Mouse (Mus musculus): ENCODE measurements around the gene Plscr3. TPM values are rescaled to one million over a fixed set of nuclear protein-coding genes. Genes with fewer than 3 reads are reported as not detected.
A peak's percentile ranks its signal among the peaks of the same experiment; 100 is the strongest.

Plscr3 gene
- polyA plus RNA-seq, 1 experiment = 128 TPM

GRCm38 (mm10) chr11:69900471-69901405 is 54.6 kb downstream of the Plscr3 start, which contains the start of the genes 2810408A11Rik and Neurl4:
Gene 2810408A11Rik (minus strand): TSS chr11:69900987.
Gene Neurl4 (plus strand): TSS chr11:69901072.
- Histone ChIP-seq H3K4me1 (ENCODE audit: control insufficient read depth, insufficient read depth, low read length) (no peaks in the 10 kb centered on the region), H3K27ac (ENCODE audit: insufficient read depth, low read length) (peak within 1 kb of the TSS; percentile 94), H3K4me3 (ENCODE audit: insufficient read depth, low read length) (peak within 1 kb of the TSS; percentile 85)
- TF ChIP-seq CTCF (IDR thresholded peaks at IDR 0.05; ENCODE audit: borderline replicate concordance, insufficient read depth, low read length) = no peak
- peak; percentile 93 for TF ChIP-seq POLR2A (IDR thresholded peaks at IDR 0.05; ENCODE audit: low read depth, low read length)

GRCm38 (mm10) chr11:69901406-69901846 is 55.2 kb downstream of the Plscr3 start:
- peak overlapping the region; percentile 70 for H3K4me3 ChIP-seq (ENCODE audit: insufficient read depth, low read length)
- TF ChIP-seq POLR2A (IDR thresholded peaks at IDR 0.05; ENCODE audit: low read depth, low read length) (peak; percentile 63), CTCF (IDR thresholded peaks at IDR 0.05; ENCODE audit: borderline replicate concordance, insufficient read depth, low read length) (no peak)
- H3K27ac ChIP-seq (ENCODE audit: insufficient read depth, low read length) = peak overlapping the region; percentile 94
- H3K4me1 ChIP-seq (ENCODE audit: control insufficient read depth, insufficient read depth, low read length) = no peaks in the 10 kb centered on the region

Other genes with a start within 250 kb of the Plscr3 start
- 0.58 and 2.7 TPM in 2 replicates for gene Atp1b2, start 240.4 kb upstream of the Plscr3 start, polyA plus RNA-seq (2011; ENCODE audit: insufficient read length, low read depth, missing spikeins)
- gene Shbg, start 228.5 kb upstream of the Plscr3 start, polyA plus RNA-seq (2011; ENCODE audit: insufficient read length, low read depth, missing spikeins) = not detected in 2 replicates
- 11.7 and 13.6 TPM in 2 replicates for gene Sat2, start 224.4 kb upstream of the Plscr3 start, polyA plus RNA-seq (2011; ENCODE audit: insufficient read length, low read depth, missing spikeins)
- gene Fxr2, start 213.4 kb upstream of the Plscr3 start, polyA plus RNA-seq (2011; ENCODE audit: insufficient read length, low read depth, missing spikeins) = 63.5 and 71.7 TPM in 2 replicates
- not detected in 2 replicates for gene Sox15, start 191.1 kb upstream of the Plscr3 start, polyA plus RNA-seq (2011; ENCODE audit: insufficient read length, low read depth, missing spikeins)
- gene Mpdu1, start 183.7 kb upstream of the Plscr3 start, polyA plus RNA-seq (2011; ENCODE audit: insufficient read length, low read depth, missing spikeins) = 45.2 and 47.8 TPM in 2 replicates
- gene Cd68, start 180.2 kb upstream of the Plscr3 start, polyA plus RNA-seq (2011; ENCODE audit: insufficient read length, low read depth, missing spikeins) = 4.9 and 8.6 TPM in 2 replicates
- 717 and 781 TPM in 2 replicates for gene Eif4a1, start 174.0 kb upstream of the Plscr3 start, polyA plus RNA-seq (2011; ENCODE audit: insufficient read length, low read depth, missing spikeins)
- 117 and 187 TPM in 2 replicates for gene Senp3, start 164.3 kb upstream of the Plscr3 start, polyA plus RNA-seq (2011; ENCODE audit: insufficient read length, low read depth, missing spikeins)
- 0.85 and 1.5 TPM in 2 replicates for gene Tnfsf13, start 160.6 kb upstream of the Plscr3 start, polyA plus RNA-seq (2011; ENCODE audit: insufficient read length, low read depth, missing spikeins)
- gene Tnfsf12, start 150.5 kb upstream of the Plscr3 start, polyA plus RNA-seq (2011; ENCODE audit: insufficient read length, low read depth, missing spikeins) = 20.0 and 25.5 TPM in 2 replicates
- gene Tnfsfm13, start 150.3 kb upstream of the Plscr3 start, polyA plus RNA-seq (2011; ENCODE audit: insufficient read length, low read depth, missing spikeins) = 3.0 and 4.4 TPM in 2 replicates
- 82.6 and 90.9 TPM in 2 replicates for gene Polr2a, start 87.7 kb upstream of the Plscr3 start, polyA plus RNA-seq (2011; ENCODE audit: insufficient read length, low read depth, missing spikeins)
- not detected in 2 replicates for gene Slc35g3, start 84.4 kb upstream of the Plscr3 start, polyA plus RNA-seq (2011; ENCODE audit: insufficient read length, low read depth, missing spikeins)
- 22.6 and 28.5 TPM in 2 replicates for gene Zbtb4, start 80.5 kb upstream of the Plscr3 start, polyA plus RNA-seq (2011; ENCODE audit: insufficient read length, low read depth, missing spikeins)
- 4.6 and 7.2 TPM in 2 replicates for gene Chrnb1, start 50.4 kb upstream of the Plscr3 start, polyA plus RNA-seq (2011; ENCODE audit: insufficient read length, low read depth, missing spikeins)
- gene Fgf11, start 44.5 kb upstream of the Plscr3 start, polyA plus RNA-seq (2011; ENCODE audit: insufficient read length, low read depth, missing spikeins) = 1.1 and 2.5 TPM in 2 replicates
- gene Tmem102, start 40.8 kb upstream of the Plscr3 start, polyA plus RNA-seq (2011; ENCODE audit: insufficient read length, low read depth, missing spikeins) = not detected in 2 replicates
- gene Gm39566, start 31.1 kb upstream of the Plscr3 start, polyA plus RNA-seq (2011; ENCODE audit: insufficient read length, low read depth, missing spikeins) = not detected in 2 replicates
- gene Spem2, start 27.9 kb upstream of the Plscr3 start, polyA plus RNA-seq (2011; ENCODE audit: insufficient read length, low read depth, missing spikeins) = not detected in 2 replicates
- not detected in 2 replicates for gene Spem1, start 24.2 kb upstream of the Plscr3 start, polyA plus RNA-seq (2011; ENCODE audit: insufficient read length, low read depth, missing spikeins)
- gene Nlgn2, start 8.6 kb upstream of the Plscr3 start, polyA plus RNA-seq (2011; ENCODE audit: insufficient read length, low read depth, missing spikeins) = 33.8 and 42.0 TPM in 2 replicates
- gene Tmem256, start 7.9 kb upstream of the Plscr3 start, polyA plus RNA-seq (2011; ENCODE audit: insufficient read length, low read depth, missing spikeins) = 72.1 and 94.8 TPM in 2 replicates
- gene Tnk1, start 12.4 kb downstream of the Plscr3 start, polyA plus RNA-seq (2011; ENCODE audit: insufficient read length, low read depth, missing spikeins) = not detected in 2 replicates
- not detected in 2 replicates for gene Tmem95, start 31.6 kb downstream of the Plscr3 start, polyA plus RNA-seq (2011; ENCODE audit: insufficient read length, low read depth, missing spikeins)
- 20.7 and 26.0 TPM in 2 replicates for gene Kctd11, start 35.0 kb downstream of the Plscr3 start, polyA plus RNA-seq (2011; ENCODE audit: insufficient read length, low read depth, missing spikeins)
- gene Acap1, start 49.2 kb downstream of the Plscr3 start, polyA plus RNA-seq (2011; ENCODE audit: insufficient read length, low read depth, missing spikeins) = not detected in 2 replicates
- gene 2810408A11Rik, start 54.6 kb downstream of the Plscr3 start, polyA plus RNA-seq (2011; ENCODE audit: insufficient read length, low read depth, missing spikeins) = 3.5 and 4.9 TPM in 2 replicates
- gene Neurl4, start 54.7 kb downstream of the Plscr3 start, polyA plus RNA-seq (2011; ENCODE audit: insufficient read length, low read depth, missing spikeins) = 30.8 and 31.8 TPM in 2 replicates
- 24.1 and 27.8 TPM in 2 replicates for gene Gps2, start 67.5 kb downstream of the Plscr3 start, polyA plus RNA-seq (2011; ENCODE audit: insufficient read length, low read depth, missing spikeins)
- gene Eif5a, start 75.6 kb downstream of the Plscr3 start, polyA plus RNA-seq (2011; ENCODE audit: insufficient read length, low read depth, missing spikeins) = 725 and 764 TPM in 2 replicates
- not detected in 2 replicates for gene Ybx2, start 89.4 kb downstream of the Plscr3 start, polyA plus RNA-seq (2011; ENCODE audit: insufficient read length, low read depth, missing spikeins)
- 2.3 and 2.7 TPM in 2 replicates for gene Slc2a4, start 101.8 kb downstream of the Plscr3 start, polyA plus RNA-seq (2011; ENCODE audit: insufficient read length, low read depth, missing spikeins)
- not detected in 2 replicates for gene Cldn7, start 118.4 kb downstream of the Plscr3 start, polyA plus RNA-seq (2011; ENCODE audit: insufficient read length, low read depth, missing spikeins)
- gene Ctdnep1, start 134.8 kb downstream of the Plscr3 start, polyA plus RNA-seq (2011; ENCODE audit: insufficient read length, low read depth, missing spikeins) = 140 and 171 TPM in 2 replicates
- gene Elp5, start 136.1 kb downstream of the Plscr3 start, polyA plus RNA-seq (2011; ENCODE audit: insufficient read length, low read depth, missing spikeins) = 68.8 and 86.1 TPM in 2 replicates
- 639 and 646 TPM in 2 replicates for gene Gabarap, start 144.8 kb downstream of the Plscr3 start, polyA plus RNA-seq (2011; ENCODE audit: insufficient read length, low read depth, missing spikeins)
- gene Phf23, start 149.4 kb downstream of the Plscr3 start, polyA plus RNA-seq (2011; ENCODE audit: insufficient read length, low read depth, missing spikeins) = 78.6 and 89.1 TPM in 2 replicates
- 27.7 and 32.1 TPM in 2 replicates for gene Dvl2, start 154.2 kb downstream of the Plscr3 start, polyA plus RNA-seq (2011; ENCODE audit: insufficient read length, low read depth, missing spikeins)
- gene Acadvl, start 169.0 kb downstream of the Plscr3 start, polyA plus RNA-seq (2011; ENCODE audit: insufficient read length, low read depth, missing spikeins) = 47.4 and 57.9 TPM in 2 replicates
- 69.8 and 77.7 TPM in 2 replicates for gene Dlg4, start 170.6 kb downstream of the Plscr3 start, polyA plus RNA-seq (2011; ENCODE audit: insufficient read length, low read depth, missing spikeins)
- 0.52 and 0.60 TPM in 2 replicates for gene Asgr1, start 207.7 kb downstream of the Plscr3 start, polyA plus RNA-seq (2011; ENCODE audit: insufficient read length, low read depth, missing spikeins)
- gene Asgr2, start 246.3 kb downstream of the Plscr3 start, polyA plus RNA-seq (2011; ENCODE audit: insufficient read length, low read depth, missing spikeins) = not detected in 2 replicates

Measured in embryonic fibroblast, embryonic 13.5 days (primary cell).